Mouse (Mus musculus) urinary bladder, postnatal 36 days (tissue): ENCODE measurements around the gene H2-T23.
A peak's percentile ranks its signal among the peaks of the same experiment; 100 is the strongest.

Experiments used
- DNase-seq, 2 experiments: peaks; one replicate each; pipeline ENCODE4 v3.0.0; 2022; ENCODE audit warnings: low spot score in 2 of 2, mixed read lengths in 1 of 2

Gene H2-T23

GRCm38 (mm10) chr17:35993675-35994074 is 39.0 kb downstream of the H2-T23 start:
- peak; percentile 71 to 72 for DNase-seq

GRCm38 (mm10) chr17:35991781-35992180 is 40.9 kb downstream of the H2-T23 start:
- DNase-seq: no peak

GRCm38 (mm10) chr17:35981776-35982175 is 50.9 kb downstream of the H2-T23 start:
- no peak for DNase-seq

GRCm38 (mm10) chr17:35980363-35980754 is 52.3 kb downstream of the H2-T23 start:
- DNase-seq: peak; percentile 45 to 51
